Mouse (Mus musculus): ENCODE data around the gene Rgs9bp. TPM values are rescaled to one million over a fixed set of nuclear protein-coding genes. Genes with fewer than 3 reads are reported as not detected.
"Not testable (repeated sequence)": the region's sequence is repeated elsewhere in the genome, so short reads cannot be mapped to it uniquely, and the experiment has no call there.

Gene Rgs9bp
- polyA plus RNA-seq, 1 experiment from 2014 or later = 0.36 TPM

- H3K9me3 ChIP-seq (ENCODE audit: low read depth, low read length) = no peaks in the 10 kb centered on the region
- no peak for ATAC-seq (ENCODE audit: insufficient read depth)
- no peaks in the 10 kb centered on the region for H3K36me3 ChIP-seq (ENCODE audit: insufficient read depth)
- no peak for TF ChIP-seq CTCF (IDR thresholded peaks at IDR 0.05; ENCODE audit: low read depth)
- H3K4me3 ChIP-seq (ENCODE audit: low read depth, low read length) = no peak overlapping the region
- H3K9ac ChIP-seq = no peak overlapping the region
- peaks cover 22% of the 10 kb centered on the region for H3K27me3 ChIP-seq (ENCODE audit: insufficient read depth, low read length)
- 7% methylated on average over 11 of the region's 11 CpGs for WGBS
- no peak overlapping the region; the same call in 1 of the 2 replicates for H3K4me2 ChIP-seq
- H3K27ac ChIP-seq (ENCODE audit: low read depth) = no peak overlapping the region
- peaks cover 9% of the 10 kb centered on the region for H3K4me1 ChIP-seq (ENCODE audit: insufficient read depth)
- no peak for DNase-seq
These were observed 1.8 kb downstream of the Rgs9bp start for GRCm38 (mm10) chr7:35583476-35584025.

- 57% methylated on average over 5 of the region's 5 CpGs for WGBS
- Histone ChIP-seq H3K27ac (ENCODE audit: low read depth) (no peak overlapping the region), H3K4me2 (no peak overlapping the region), H3K4me1 (ENCODE audit: insufficient read depth) (peaks cover 4% of the 10 kb centered on the region; the same call in 1 of the 2 replicates), H3K36me3 (ENCODE audit: insufficient read depth) (no peaks in the 10 kb centered on the region), H3K4me3 (ENCODE audit: low read depth, low read length) (no peak overlapping the region), H3K27me3 (ENCODE audit: insufficient read depth, low read length) (peaks cover 22% of the 10 kb centered on the region), H3K9ac (no peak overlapping the region), H3K9me3 (ENCODE audit: low read depth, low read length) (no peaks in the 10 kb centered on the region)
- peak; percentile 31 for TF ChIP-seq CTCF (IDR thresholded peaks at IDR 0.05; ENCODE audit: low read depth)
- ATAC-seq (ENCODE audit: insufficient read depth) = no peak
- DNase-seq = peak; percentile 21
These were observed 2.7 kb downstream of the Rgs9bp start for GRCm38 (mm10) chr7:35582719-35583118.

GRCm38 (mm10) chr7:35579849-35580248 is 5.5 kb downstream of the Rgs9bp start:
- Histone ChIP-seq H3K27me3 (ENCODE audit: insufficient read depth, low read length) (peaks cover 18% of the 10 kb centered on the region), H3K4me3 (ENCODE audit: low read depth, low read length) (no peak overlapping the region), H3K4me2 (no peak overlapping the region), H3K9me3 (ENCODE audit: low read depth, low read length) (no peaks in the 10 kb centered on the region), H3K27ac (ENCODE audit: low read depth) (no peak overlapping the region), H3K9ac (no peak overlapping the region), H3K36me3 (ENCODE audit: insufficient read depth) (no peaks in the 10 kb centered on the region), H3K4me1 (ENCODE audit: insufficient read depth) (no peaks in the 10 kb centered on the region; the same call in 1 of the 2 replicates)
- 23% methylated on average over 4 of the region's 4 CpGs for WGBS
- DNase-seq (peak; percentile 66), ATAC-seq (ENCODE audit: insufficient read depth) (no peak)
- peak; percentile 72 for TF ChIP-seq CTCF (IDR thresholded peaks at IDR 0.05; ENCODE audit: low read depth)

GRCm38 (mm10) chr7:35570883-35571282 is 14.5 kb downstream of the Rgs9bp start:
- not testable (repeated sequence) for H3K27ac ChIP-seq (ENCODE audit: low read depth); H3K27me3 ChIP-seq (ENCODE audit: insufficient read depth, low read length); H3K9ac ChIP-seq; H3K4me3 ChIP-seq (ENCODE audit: low read depth, low read length); H3K4me2 ChIP-seq; ATAC-seq (ENCODE audit: insufficient read depth); H3K4me1 ChIP-seq (ENCODE audit: insufficient read depth); DNase-seq; H3K9me3 ChIP-seq (ENCODE audit: low read depth, low read length); H3K36me3 ChIP-seq (ENCODE audit: insufficient read depth)
- WGBS = 25% methylated on average over 6 of the region's 6 CpGs
- peak; percentile 47 for TF ChIP-seq CTCF (IDR thresholded peaks at IDR 0.05; ENCODE audit: low read depth)

GRCm38 (mm10) chr7:35569724-35570123 is 15.7 kb downstream of the Rgs9bp start:
- DNase-seq; H3K9ac ChIP-seq; H3K4me1 ChIP-seq (ENCODE audit: insufficient read depth); H3K4me3 ChIP-seq (ENCODE audit: low read depth, low read length); H3K27ac ChIP-seq (ENCODE audit: low read depth); H3K9me3 ChIP-seq (ENCODE audit: low read depth, low read length); H3K36me3 ChIP-seq (ENCODE audit: insufficient read depth); H3K27me3 ChIP-seq (ENCODE audit: insufficient read depth, low read length); ATAC-seq (ENCODE audit: insufficient read depth); H3K4me2 ChIP-seq: not testable (repeated sequence)
- 86% methylated on average over 4 of the region's 4 CpGs for WGBS

GRCm38 (mm10) chr7:35565965-35566364 is 19.4 kb downstream of the Rgs9bp start:
- H3K36me3 ChIP-seq (ENCODE audit: insufficient read depth); ATAC-seq (ENCODE audit: insufficient read depth); H3K9me3 ChIP-seq (ENCODE audit: low read depth, low read length); H3K4me1 ChIP-seq (ENCODE audit: insufficient read depth); H3K9ac ChIP-seq; H3K27me3 ChIP-seq (ENCODE audit: insufficient read depth, low read length); DNase-seq; H3K4me3 ChIP-seq (ENCODE audit: low read depth, low read length); H3K4me2 ChIP-seq; H3K27ac ChIP-seq (ENCODE audit: low read depth): not testable (repeated sequence)
- 65% methylated on average over 13 of the region's 13 CpGs for WGBS

- not testable (repeated sequence) for H3K4me1 ChIP-seq (ENCODE audit: insufficient read depth); H3K36me3 ChIP-seq (ENCODE audit: insufficient read depth); ATAC-seq (ENCODE audit: insufficient read depth); H3K27ac ChIP-seq (ENCODE audit: low read depth); DNase-seq; H3K4me2 ChIP-seq; H3K9me3 ChIP-seq (ENCODE audit: low read depth, low read length); H3K4me3 ChIP-seq (ENCODE audit: low read depth, low read length); H3K9ac ChIP-seq; H3K27me3 ChIP-seq (ENCODE audit: insufficient read depth, low read length)
- 74% methylated on average over 10 of the region's 10 CpGs for WGBS
These were observed 20.5 kb downstream of the Rgs9bp start for GRCm38 (mm10) chr7:35564872-35565271.
